Mouse (Mus musculus): Measurements from ENCODE around the gene Cldn34d. TPM values are rescaled to one million over a fixed set of nuclear protein-coding genes. Genes with fewer than 3 reads are reported as not detected.
A peak's percentile ranks its signal among the peaks of the same experiment; 100 is the strongest.

Gene Cldn34d
- not detected in 2 replicates for polyA plus RNA-seq (2014; fragmentation: Nextera tagmentation; extraction: Ambion mirVana)

- DNase-seq (ENCODE audit: low spot score) (no peak), ATAC-seq (no peak)
- H3K4me2 ChIP-seq (ENCODE audit: low read length) = no peak within 1 kb of the TSS
- H3K9ac ChIP-seq (ENCODE audit: low read length) = no peak within 1 kb of the TSS
- no peak within 1 kb of the TSS for H3K4me3 ChIP-seq (ENCODE audit: low read depth, low read length)
- WGBS = 76% methylated on average over 1 of the region's 1 CpGs
- H3K27me3 ChIP-seq (replicated peaks; ENCODE audit: control insufficient read depth, insufficient read depth, low read length) = no peaks in the 10 kb centered on the region
- no peaks in the 10 kb centered on the region for H3K36me3 ChIP-seq (ENCODE audit: control insufficient read depth, insufficient read depth, low read length)
- peaks cover 5% of the 10 kb centered on the region; the same call in 1 of the 2 replicates for H3K9me3 ChIP-seq (replicated peaks; ENCODE audit: control insufficient read depth, low read length)
- H3K4me1 ChIP-seq (ENCODE audit: control insufficient read depth, insufficient read depth, low read length) = no peaks in the 10 kb centered on the region
- no peak within 1 kb of the TSS for H3K27ac ChIP-seq (ENCODE audit: low read depth, low read length)
Observed at GRCm38 (mm10) chrX:76602824-76603223, at the start of gene Cldn34d. Gene Cldn34d (minus strand): TSS chrX:76602924.

GRCm38 (mm10) chrX:76598459-76599206 lies 4.1 kb downstream of the Cldn34d start:
- peak; percentile 82 for DNase-seq (ENCODE audit: low spot score)
- H3K9ac ChIP-seq (ENCODE audit: low read length) = no peak overlapping the region

More at GRCm38 (mm10) chrX:76598459-76599206, 4.1 kb downstream of the Cldn34d start:
- Histone ChIP-seq H3K36me3 (ENCODE audit: control insufficient read depth, insufficient read depth, low read length) (no peaks in the 10 kb centered on the region), H3K4me2 (ENCODE audit: low read length) (no peak overlapping the region), H3K9me3 (replicated peaks; ENCODE audit: control insufficient read depth, low read length) (peaks cover 5% of the 10 kb centered on the region; the same call in 1 of the 2 replicates), H3K27ac (ENCODE audit: low read depth, low read length) (no peak overlapping the region), H3K4me3 (ENCODE audit: low read depth, low read length) (no peak overlapping the region), H3K4me1 (ENCODE audit: control insufficient read depth, insufficient read depth, low read length) (no peaks in the 10 kb centered on the region), H3K27me3 (replicated peaks; ENCODE audit: control insufficient read depth, insufficient read depth, low read length) (no peaks in the 10 kb centered on the region)
- 55% methylated on average over 5 of the region's 6 CpGs for WGBS
- peak; percentile 100 for ATAC-seq

Other genes starting within 250 kb of the Cldn34d start
- not detected in 2 replicates for gene Cldn34b4, start 209.6 kb downstream of the Cldn34d start, polyA plus RNA-seq (2014; fragmentation: Nextera tagmentation; extraction: Ambion mirVana)